Mouse (Mus musculus) olfactory bulb, adult 2 months (tissue): ENCODE measurements around the gene Gm49380.

Experiments
- CTCF ChIP-seq: fragments of 200-500 bp; IDR thresholded peaks from 2 replicates; pipeline ENCODE4 v1.5.1; 2012; ENCODE audit warnings: low read depth, mild to moderate bottlenecking, low read length, moderate library complexity; ENCODE audit not compliant: insufficient read depth
- POLR2A ChIP-seq: fragments of 200-500 bp; IDR thresholded peaks from 2 replicates; pipeline ENCODE4 v1.6.1; 2012; ENCODE audit warnings: mild to moderate bottlenecking, low read depth, low read length, moderate library complexity; ENCODE audit not compliant: insufficient read depth

- TF ChIP-seq CTCF (peak; percentile 77), POLR2A (no peak)
Measured at GRCm38 (mm10) chr9:44093612-44094503, 19.4 kb downstream of the Gm49380 start.
